Mouse (Mus musculus) limb, embryonic 15.5 days (tissue): ENCODE data around the gene Itprip. TPM values are rescaled to one million over a fixed set of nuclear protein-coding genes. Genes with fewer than 3 reads are reported as not detected.

ENCODE experiments used
- ATAC-seq: fragments of 200-750 bp; cut with Nextera tagmentation; 2 replicates; pipeline ENCODE4 v1.8.0; 2017; ENCODE audit warnings: low read depth, moderate TSS enrichment; ENCODE audit not compliant: insufficient number of reproducible peaks, low FRiP score, low TSS enrichment
- H3K27ac ChIP-seq: fragments of 300-500 bp; sonication (generic); 2 replicates; pipeline ENCODE4 v1.5.1; 2015; ENCODE audit warnings: moderate library complexity, mild to moderate bottlenecking, inconsistent platforms
- H3K27me3 ChIP-seq: fragments of 300-500 bp; sonication (generic); 2 replicates; pipeline ENCODE4 v1.6.1; 2015; ENCODE audit warnings: inconsistent platforms
- H3K36me3 ChIP-seq: fragments of 300-500 bp; sonication (generic); 2 replicates; pipeline ENCODE4 v1.6.1; 2015; ENCODE audit warnings: inconsistent platforms
- H3K4me1 ChIP-seq: fragments of 300-500 bp; sonication (generic); 2 replicates; pipeline ENCODE4 v1.6.1; 2015; ENCODE audit warnings: inconsistent platforms
- H3K4me2 ChIP-seq: fragments of 300-500 bp; sonication (generic); 2 replicates; pipeline ENCODE4 v1.6.1; 2015; ENCODE audit warnings: mild to moderate bottlenecking, inconsistent platforms
- H3K4me3 ChIP-seq: fragments of 300-500 bp; sonication (generic); 2 replicates; pipeline ENCODE4 v1.5.1; 2015; ENCODE audit warnings: mild to moderate bottlenecking, inconsistent platforms
- H3K9ac ChIP-seq: fragments of 300-500 bp; sonication (generic); 2 replicates; pipeline ENCODE4 v1.6.1; 2015; ENCODE audit warnings: inconsistent platforms
- H3K9me3 ChIP-seq: fragments of 300-500 bp; sonication (generic); 2 replicates; pipeline ENCODE4 v1.6.1; 2016; ENCODE audit warnings: inconsistent platforms
- WGBS: fragments of 180-500 bp; shearing (Covaris S2); methylation state at CpG from one replicate; pipeline ENCODE4 v1.1.7; 2015; 5-methylcytosine and 5-hydroxymethylcytosine counted together
- polyA plus RNA-seq: library from polyadenylated mRNA; unstranded; fragments of >200 nt; fragmentation: Nextera tagmentation; extraction: Ambion mirVana; gene quantifications from 2 replicates; pipeline ENCODE4 v1.2.1, GENCODE M21; 2015

The Itprip gene
- polyA plus RNA-seq, 1 experiment from 2014 or later = 23.0 TPM

DNA sequence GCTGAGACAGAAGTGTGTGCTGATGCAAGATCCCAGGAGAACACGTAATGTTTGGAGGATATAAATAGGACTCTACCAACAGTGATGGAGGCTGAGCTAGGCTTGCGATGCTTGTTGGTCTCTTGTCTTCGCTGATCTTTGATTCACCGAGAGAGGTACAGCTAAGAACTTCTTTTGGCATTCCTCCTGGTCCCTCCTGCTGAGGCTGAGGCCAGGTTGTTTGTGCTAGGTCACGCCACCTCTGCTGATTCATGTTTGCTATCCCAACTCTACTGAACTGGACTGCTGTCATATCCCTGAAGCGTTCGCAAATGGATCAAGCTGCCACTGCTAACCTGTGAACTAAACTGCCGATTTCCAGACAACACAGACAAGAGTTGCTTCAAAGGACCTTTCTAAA, 15.0 kb upstream of the Itprip start:
- Histone ChIP-seq H3K4me1 (peaks cover 23% of the 10 kb centered on the region), H3K4me3 (no peak overlapping the region), H3K27me3 (peaks cover 11% of the 10 kb centered on the region), H3K9me3 (no peaks in the 10 kb centered on the region), H3K36me3 (no peaks in the 10 kb centered on the region), H3K9ac (no peak overlapping the region), H3K27ac (no peak overlapping the region), H3K4me2 (no peak overlapping the region)
- 89% methylated on average over 8 of the region's 8 CpGs for WGBS
- ATAC-seq = no peak

- H3K4me1 ChIP-seq = peaks cover 14% of the 10 kb centered on the region; the same call in 1 of the 2 replicates
- no peak overlapping the region for H3K4me2 ChIP-seq
- no peak overlapping the region for H3K9ac ChIP-seq
- no peak overlapping the region for H3K4me3 ChIP-seq
- WGBS = 34% methylated on average over 7 of the region's 7 CpGs
- 0 out of 2 replicates have a peak, but pooled peaks have one; percentile 48 for ATAC-seq
- H3K9me3 ChIP-seq = no peaks in the 10 kb centered on the region
- H3K27ac ChIP-seq = no peak overlapping the region
- H3K36me3 ChIP-seq = no peaks in the 10 kb centered on the region
- H3K27me3 ChIP-seq = no peaks in the 10 kb centered on the region
Observed at GRCm38 (mm10) chr19:47931982-47932638, 13.0 kb upstream of the Itprip start.

DNA sequence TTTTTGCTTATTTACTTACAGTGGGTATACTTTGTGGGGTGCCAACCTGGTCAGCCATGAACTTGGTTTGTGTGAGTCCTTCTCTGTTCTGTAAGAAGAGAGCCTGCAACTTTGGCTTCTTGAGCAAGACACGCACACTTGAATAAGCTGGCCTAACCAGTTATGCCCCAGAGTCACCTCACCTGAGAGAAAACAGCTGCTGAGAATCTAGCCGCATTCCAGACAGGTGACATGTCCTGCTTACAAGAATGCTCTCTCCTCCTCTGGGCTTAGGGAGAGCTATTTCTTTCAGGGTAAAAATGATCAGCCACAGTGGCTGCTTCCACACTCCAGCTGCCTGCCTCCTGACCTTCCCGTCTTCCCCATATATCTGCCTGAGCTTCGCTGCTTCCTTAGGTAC, 9.9 kb upstream of the Itprip start:
- H3K36me3 ChIP-seq = no peaks in the 10 kb centered on the region
- no peak overlapping the region for H3K4me2 ChIP-seq
- ATAC-seq = no peak
- H3K9me3 ChIP-seq = no peaks in the 10 kb centered on the region
- H3K4me3 ChIP-seq = no peak overlapping the region
- no peak overlapping the region for H3K9ac ChIP-seq
- H3K27ac ChIP-seq = no peak overlapping the region; the same call in 1 of the 2 replicates
- WGBS = 55% methylated on average over 4 of the region's 4 CpGs
- H3K27me3 ChIP-seq = no peaks in the 10 kb centered on the region
- H3K4me1 ChIP-seq = peaks cover 14% of the 10 kb centered on the region; the same call in 1 of the 2 replicates

DNA sequence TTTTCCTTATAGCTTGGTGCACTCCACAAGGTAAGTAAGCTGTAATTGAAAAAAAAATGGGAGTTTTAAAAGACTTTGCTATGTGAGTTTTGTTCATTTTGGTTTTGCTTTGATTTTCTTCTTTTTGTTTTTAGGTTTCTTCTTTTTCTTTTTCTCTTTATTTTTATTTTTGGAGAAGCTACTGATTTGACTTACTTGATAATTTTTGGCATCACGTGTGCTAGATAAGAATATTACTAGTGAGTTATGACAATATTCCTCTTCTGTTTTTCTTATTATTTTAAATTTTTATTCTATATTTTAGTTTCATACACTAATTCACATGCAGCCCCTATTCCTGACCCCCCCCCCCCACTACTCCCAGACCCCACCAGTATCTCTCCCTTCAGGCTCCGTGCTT, 7.9 kb upstream of the Itprip start:
- Histone ChIP-seq H3K27me3 (no peaks in the 10 kb centered on the region), H3K9me3 (no peaks in the 10 kb centered on the region), H3K27ac (no peak overlapping the region), H3K4me3 (no peak overlapping the region), H3K9ac (no peak overlapping the region), H3K36me3 (no peaks in the 10 kb centered on the region), H3K4me1 (peaks cover 13% of the 10 kb centered on the region; the same call in 1 of the 2 replicates), H3K4me2 (no peak overlapping the region)
- WGBS = 91% methylated on average over 2 of the region's 2 CpGs
- ATAC-seq = no peak

GRCm38 (mm10) chr19:47925819-47926218, 6.7 kb upstream of the Itprip start:
- Histone ChIP-seq H3K36me3 (no peaks in the 10 kb centered on the region), H3K4me1 (peaks cover 9% of the 10 kb centered on the region; the same call in 1 of the 2 replicates), H3K9ac (no peak overlapping the region), H3K4me3 (no peak overlapping the region), H3K4me2 (no peak overlapping the region), H3K27me3 (no peaks in the 10 kb centered on the region), H3K9me3 (no peaks in the 10 kb centered on the region), H3K27ac (no peak overlapping the region)
- no peak for ATAC-seq
- WGBS = 83% methylated on average over 7 of the region's 7 CpGs

- H3K9me3 ChIP-seq = no peaks in the 10 kb centered on the region
- H3K4me1 ChIP-seq = peaks cover 30% of the 10 kb centered on the region
- H3K9ac ChIP-seq = no peak overlapping the region; the same call in 1 of the 2 replicates
- H3K4me2 ChIP-seq = peak overlapping the region; percentile 68
- under 1% methylated on average over 8 of the region's 8 CpGs for WGBS
- no peaks in the 10 kb centered on the region for H3K27me3 ChIP-seq
- ATAC-seq = 0 out of 2 replicates have a peak, but pooled peaks have one; percentile 11
- peak overlapping the region; percentile 98 for H3K27ac ChIP-seq
- H3K4me3 ChIP-seq = peak overlapping the region; percentile 70
- no peaks in the 10 kb centered on the region for H3K36me3 ChIP-seq
Observed at GRCm38 (mm10) chr19:47919966-47920375, 872 bp upstream of the Itprip start.

DNA sequence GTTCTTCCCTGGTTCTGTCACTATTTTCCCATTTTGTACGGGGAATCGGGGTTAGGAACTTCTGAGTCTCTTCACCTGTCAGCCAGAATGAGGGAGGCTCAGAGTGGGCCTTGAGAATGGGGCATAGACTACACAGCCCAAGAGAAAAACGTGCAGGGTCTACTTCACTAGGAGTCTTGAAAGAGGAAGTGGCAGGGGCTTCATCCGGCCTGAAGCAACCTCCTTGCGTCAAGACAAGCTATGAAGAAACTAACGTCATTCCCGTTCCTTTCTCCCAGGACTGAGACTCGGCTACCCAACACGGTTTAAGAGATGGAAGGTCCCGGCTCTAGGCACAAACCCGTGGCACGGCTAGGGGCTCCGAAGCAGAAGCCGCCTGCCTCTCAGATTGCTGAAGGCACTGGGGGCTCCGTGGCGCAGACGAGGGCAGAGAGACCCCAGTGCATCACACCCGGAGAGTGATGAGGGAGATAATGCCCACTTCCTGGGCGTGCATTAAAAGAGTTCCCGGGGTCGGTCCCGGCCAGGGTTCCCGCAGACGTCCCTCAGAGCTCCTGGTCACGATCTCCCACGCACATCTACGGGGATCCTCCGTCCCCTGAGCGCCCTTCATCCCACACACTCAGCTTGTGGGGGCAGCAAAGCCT, 521 bp downstream of the Itprip start:
- Histone ChIP-seq H3K4me3 (peak overlapping the region; percentile 70), H3K36me3 (no peaks in the 10 kb centered on the region), H3K9ac (peak overlapping the region; percentile 68), H3K27ac (peak overlapping the region; percentile 98), H3K27me3 (no peaks in the 10 kb centered on the region), H3K9me3 (no peaks in the 10 kb centered on the region), H3K4me1 (peaks cover 30% of the 10 kb centered on the region), H3K4me2 (peak overlapping the region; percentile 68)
- no peak for ATAC-seq
- WGBS = under 1% methylated on average over 29 of the region's 29 CpGs

GRCm38 (mm10) chr19:47918016-47918415, 1.1 kb downstream of the Itprip start:
- Histone ChIP-seq H3K9ac (0 out of 2 replicates have a peak overlapping the region, but pooled peaks have one; percentile 68), H3K27me3 (no peaks in the 10 kb centered on the region), H3K4me2 (peak overlapping the region; percentile 68), H3K4me1 (peaks cover 30% of the 10 kb centered on the region), H3K4me3 (peak overlapping the region; percentile 70), H3K27ac (peak overlapping the region; percentile 98), H3K36me3 (no peaks in the 10 kb centered on the region), H3K9me3 (no peaks in the 10 kb centered on the region)
- ATAC-seq = no peak
- 10% methylated on average over 9 of the region's 9 CpGs for WGBS

GRCm38 (mm10) chr19:47917396-47917795, 1.7 kb downstream of the Itprip start:
- Histone ChIP-seq H3K27me3 (no peaks in the 10 kb centered on the region), H3K36me3 (no peaks in the 10 kb centered on the region), H3K9ac (no peak overlapping the region), H3K27ac (no peak overlapping the region), H3K4me1 (peaks cover 30% of the 10 kb centered on the region), H3K9me3 (no peaks in the 10 kb centered on the region), H3K4me3 (peak overlapping the region; percentile 70), H3K4me2 (peak overlapping the region; percentile 68)
- no peak for ATAC-seq
- WGBS = 21% methylated on average over 4 of the region's 4 CpGs

DNA sequence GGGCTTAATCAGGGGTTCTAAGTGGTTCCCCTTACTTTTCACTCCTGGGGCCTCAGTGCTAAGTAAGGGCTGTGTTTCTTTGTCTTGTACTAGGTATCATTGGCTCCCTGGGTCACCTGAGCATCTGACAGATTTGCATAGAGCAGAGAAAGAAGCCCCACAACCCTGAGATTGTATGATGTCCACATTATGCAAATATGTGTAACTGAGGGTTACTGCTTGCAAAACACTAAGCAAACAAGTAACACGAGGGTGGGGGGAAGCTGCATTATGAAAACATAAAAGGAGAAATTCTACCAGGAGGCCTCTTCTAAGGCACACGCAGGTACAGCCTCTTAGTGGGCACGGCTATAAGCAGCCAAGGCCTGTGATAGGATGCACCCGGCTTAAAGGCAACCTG, 3.8 kb downstream of the Itprip start:
- 78% methylated on average over 4 of the region's 4 CpGs for WGBS
- Histone ChIP-seq H3K27me3 (no peaks in the 10 kb centered on the region), H3K9ac (no peak overlapping the region), H3K4me3 (no peak overlapping the region), H3K27ac (no peak overlapping the region), H3K9me3 (no peaks in the 10 kb centered on the region), H3K36me3 (peaks cover 12% of the 10 kb centered on the region; the same call in 1 of the 2 replicates), H3K4me1 (peaks cover 39% of the 10 kb centered on the region), H3K4me2 (no peak overlapping the region)
- ATAC-seq = no peak

DNA sequence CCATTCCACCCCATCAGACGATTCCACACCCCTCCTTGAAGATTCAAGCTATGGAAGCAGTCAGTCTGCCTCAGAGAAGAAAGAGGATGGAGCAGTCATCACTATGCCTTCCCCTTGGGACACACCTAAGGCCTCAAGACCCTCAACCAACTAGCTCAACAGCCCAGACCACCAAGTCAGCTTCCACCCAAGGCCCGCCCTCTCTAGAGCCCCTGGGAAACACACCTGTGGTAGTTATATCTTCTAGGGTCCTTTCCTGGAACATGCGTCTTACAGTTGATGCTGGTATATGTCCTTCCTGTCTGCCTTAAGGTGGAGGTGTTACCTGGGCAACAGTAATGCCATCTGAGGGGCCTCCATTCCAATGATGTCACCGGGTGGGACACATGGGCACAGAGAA, 4.9 kb downstream of the Itprip start:
- Histone ChIP-seq H3K4me1 (peaks cover 43% of the 10 kb centered on the region), H3K27ac (no peak overlapping the region), H3K36me3 (peaks cover 12% of the 10 kb centered on the region; the same call in 1 of the 2 replicates), H3K9ac (no peak overlapping the region), H3K4me3 (no peak overlapping the region), H3K27me3 (no peaks in the 10 kb centered on the region), H3K4me2 (no peak overlapping the region), H3K9me3 (no peaks in the 10 kb centered on the region)
- no peak for ATAC-seq
- 92% methylated on average over 4 of the region's 4 CpGs for WGBS

- Histone ChIP-seq H3K4me2 (no peak overlapping the region), H3K4me1 (peaks cover 50% of the 10 kb centered on the region), H3K27ac (no peak overlapping the region), H3K4me3 (no peak overlapping the region), H3K36me3 (peaks cover 12% of the 10 kb centered on the region; the same call in 1 of the 2 replicates), H3K9me3 (no peaks in the 10 kb centered on the region), H3K27me3 (no peaks in the 10 kb centered on the region), H3K9ac (no peak overlapping the region)
- 60% methylated on average over 7 of the region's 7 CpGs for whole genome bisulfite sequencing
- no peak for ATAC-seq
Observed at GRCm38 (mm10) chr19:47913344-47913743, 5.8 kb downstream of the Itprip start.
